Mouse (Mus musculus) megakaryocyte, adult 5-6 weeks (primary cell): ENCODE measurements around the gene Arhgap29. TPM values are rescaled to one million over a fixed set of nuclear protein-coding genes. Genes with fewer than 3 reads are reported as not detected.

Source experiments
- ATAC-seq: 2 replicates; pipeline ENCODE4 v1.8.0; 2016; ENCODE audit warnings: mild to moderate bottlenecking, inconsistent platforms; ENCODE audit not compliant: poor library complexity, severe bottlenecking
- total RNA-seq, 2 experiments: library from RNA; stranded (forward) in 1 of 2; stranded (reverse) in 1 of 2; fragments of 153-499, 151-499 nt in 1 of 2; fragments of 221-1000, 200-1000 nt in 1 of 2; gene quantifications; 2 replicates each; pipeline versions ENCODE4 v1.2.3 to v1.2.4; 2015 to 2017

Gene Arhgap29
- total RNA-seq (2015) (3.4 and 3.5 TPM in 2 replicates), total RNA-seq (2017) (4.5 and 5.2 TPM in 2 replicates)

GRCm38 (mm10) chr3:121952041-121952591, at the start of gene Arhgap29:
Gene Arhgap29 (plus strand): TSS chr3:121952541.
- ATAC-seq, result no peak

- no peak for ATAC-seq
These were observed 49.6 kb upstream of the Arhgap29 start for GRCm38 (mm10) chr3:121902729-121903128.

GRCm38 (mm10) chr3:121903286-121903685, 49.1 kb upstream of the Arhgap29 start:
- no peak for ATAC-seq

GRCm38 (mm10) chr3:121903695-121904094, 48.6 kb upstream of the Arhgap29 start:
- ATAC-seq, result no peak

- no peak for ATAC-seq
These were observed 47.9 kb upstream of the Arhgap29 start for GRCm38 (mm10) chr3:121904476-121904875.

GRCm38 (mm10) chr3:121906623-121907022, 45.7 kb upstream of the Arhgap29 start:
- ATAC-seq, result no peak

- ATAC-seq, result no peak
These were observed 43.2 kb upstream of the Arhgap29 start for GRCm38 (mm10) chr3:121909155-121909554.

- ATAC-seq, result no peak
These were observed 38.9 kb upstream of the Arhgap29 start for GRCm38 (mm10) chr3:121913476-121913875.

- ATAC-seq, result no peak
These were observed 37.7 kb upstream of the Arhgap29 start for GRCm38 (mm10) chr3:121914459-121915185.

- no peak for ATAC-seq
These were observed 37.1 kb upstream of the Arhgap29 start for GRCm38 (mm10) chr3:121915191-121915590.

- ATAC-seq, result no peak
These were observed 35.4 kb upstream of the Arhgap29 start for GRCm38 (mm10) chr3:121916802-121917532.

- ATAC-seq, result no peak
These were observed 34.7 kb upstream of the Arhgap29 start for GRCm38 (mm10) chr3:121917658-121918057.

- ATAC-seq, result no peak
These were observed 32.4 kb upstream of the Arhgap29 start for GRCm38 (mm10) chr3:121919961-121920360.

- ATAC-seq, result no peak
These were observed 31.6 kb upstream of the Arhgap29 start for GRCm38 (mm10) chr3:121920769-121921168.

GRCm38 (mm10) chr3:121924768-121925486, 27.4 kb upstream of the Arhgap29 start:
- no peak for ATAC-seq

- ATAC-seq, result no peak
These were observed 24.7 kb upstream of the Arhgap29 start for GRCm38 (mm10) chr3:121927601-121928000.

- no peak for ATAC-seq
These were observed 19.5 kb upstream of the Arhgap29 start for GRCm38 (mm10) chr3:121932815-121933214.

GRCm38 (mm10) chr3:121936241-121936640, 16.1 kb upstream of the Arhgap29 start:
- ATAC-seq, result no peak

GRCm38 (mm10) chr3:121937036-121937435, 15.3 kb upstream of the Arhgap29 start:
- no peak for ATAC-seq

GRCm38 (mm10) chr3:121939658-121940057, 12.7 kb upstream of the Arhgap29 start:
- ATAC-seq, result no peak
